Mouse (Mus musculus) subcutaneous adipose tissue, adult 2 months (tissue): Measurements from ENCODE around the gene Tnpo3. TPM values are rescaled to one million over a fixed set of nuclear protein-coding genes. Genes with fewer than 3 reads are reported as not detected.

Source experiments
- polyA plus RNA-seq: library from polyadenylated mRNA; depleted of rRNA; stranded (reverse); fragments of >200 nt; gene quantifications from 2 replicates; pipeline ENCODE4 v1.2.3, GENCODE M21; 2012; ENCODE audit warnings: low replicate concordance; rRNA removed

The Tnpo3 gene
- polyA plus RNA-seq = 52.0 and 55.6 TPM in 2 replicates

DNA sequence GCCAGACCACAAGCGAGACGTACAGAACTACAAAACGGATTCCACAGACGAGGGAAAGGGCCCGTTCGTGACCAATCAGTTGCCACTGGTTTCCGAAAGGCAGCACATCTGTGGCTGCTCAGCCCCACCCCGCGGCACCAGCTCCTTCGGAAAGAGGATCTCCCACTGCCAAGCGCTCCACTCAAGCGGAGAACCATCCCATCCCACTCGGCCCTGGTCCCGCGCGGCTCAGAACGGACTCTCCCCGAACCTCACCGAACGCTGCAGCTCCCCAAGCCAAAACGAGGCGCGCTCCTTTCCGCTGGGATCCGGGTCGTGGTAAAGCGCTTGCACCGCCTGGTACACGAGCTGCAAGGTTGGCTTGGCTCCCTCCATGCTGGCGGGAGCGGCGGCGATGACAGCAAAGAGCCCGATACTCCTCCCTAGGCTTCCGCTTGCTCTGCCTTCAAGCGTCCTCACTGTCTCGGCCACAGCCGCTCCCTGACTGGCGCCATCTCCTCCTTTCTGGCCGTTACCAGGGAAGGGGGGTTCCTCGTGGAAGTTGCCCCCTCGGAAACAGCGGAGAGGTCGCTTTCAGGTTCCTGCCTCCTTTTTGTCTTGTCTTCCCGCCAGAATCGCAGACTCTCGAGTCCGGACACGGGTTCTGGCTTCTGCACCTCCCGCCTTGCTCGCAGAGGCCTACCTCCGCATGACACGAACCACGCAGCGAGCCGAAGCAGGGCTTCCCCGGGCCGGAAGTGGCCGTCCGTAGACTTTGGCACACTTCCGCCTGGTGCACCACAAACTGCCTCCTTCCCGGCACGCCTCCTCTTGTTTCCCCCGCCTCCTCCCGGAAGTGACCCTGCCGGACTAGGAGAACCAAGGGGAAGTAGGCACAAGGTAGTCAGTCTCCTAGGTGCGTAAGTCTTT lies at the start of gene Tnpo3:
Gene Tnpo3, minus strand, starts transcription at position 777 of the 909 bp plus-strand sequence.

DNA sequence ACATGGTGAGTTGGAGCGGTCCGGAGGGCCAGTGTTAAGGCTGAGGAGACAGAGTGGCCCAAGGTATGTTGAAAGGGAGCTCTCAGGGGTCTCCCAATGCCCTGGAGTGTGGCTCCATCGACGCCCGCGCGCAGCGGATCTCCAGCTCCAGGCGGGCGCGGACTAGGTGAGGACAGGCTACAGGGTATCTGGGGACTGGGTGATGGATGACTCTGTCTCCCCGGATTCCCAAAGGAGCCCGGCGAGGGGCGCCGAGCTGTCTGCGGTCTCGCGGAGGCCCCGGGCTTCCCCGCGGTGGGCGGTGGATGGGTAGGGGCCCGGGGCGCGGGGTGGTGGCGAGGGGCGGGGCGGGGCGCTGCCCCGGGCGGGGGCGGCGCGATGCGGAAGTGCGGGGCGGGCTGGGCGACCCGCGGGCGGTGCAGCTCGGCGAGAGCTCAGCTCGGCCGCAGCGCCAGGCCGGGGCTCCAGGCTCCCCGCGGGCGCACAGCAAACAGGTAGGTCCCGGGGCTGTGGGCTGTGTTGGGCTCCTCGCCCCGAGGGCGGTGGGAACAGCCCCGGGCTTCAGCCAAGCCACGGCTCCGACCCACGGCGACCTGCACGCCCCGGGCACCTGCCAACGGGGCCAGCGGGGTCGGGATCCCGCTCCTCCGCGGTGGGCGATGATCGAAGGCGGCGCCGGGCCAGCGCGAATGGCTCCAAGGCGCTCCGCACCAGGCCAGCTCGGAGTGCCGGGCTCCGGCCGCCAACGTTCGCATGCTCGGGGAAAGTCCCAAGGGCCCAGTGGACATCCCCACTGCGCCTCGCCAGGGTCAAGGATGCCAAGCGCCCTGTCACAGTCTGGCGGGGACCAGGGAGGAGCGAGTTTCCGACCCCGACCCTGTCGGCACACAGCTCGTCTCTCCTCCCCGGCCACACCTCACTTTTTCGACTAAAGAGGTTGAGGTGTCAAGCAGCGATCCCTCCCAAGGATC lies 83.1 kb downstream of the Tnpo3 start, which contains the start of gene Irf5:
Gene Irf5, plus strand, starts transcription at position 345 of the 971 bp plus-strand sequence.

DNA sequence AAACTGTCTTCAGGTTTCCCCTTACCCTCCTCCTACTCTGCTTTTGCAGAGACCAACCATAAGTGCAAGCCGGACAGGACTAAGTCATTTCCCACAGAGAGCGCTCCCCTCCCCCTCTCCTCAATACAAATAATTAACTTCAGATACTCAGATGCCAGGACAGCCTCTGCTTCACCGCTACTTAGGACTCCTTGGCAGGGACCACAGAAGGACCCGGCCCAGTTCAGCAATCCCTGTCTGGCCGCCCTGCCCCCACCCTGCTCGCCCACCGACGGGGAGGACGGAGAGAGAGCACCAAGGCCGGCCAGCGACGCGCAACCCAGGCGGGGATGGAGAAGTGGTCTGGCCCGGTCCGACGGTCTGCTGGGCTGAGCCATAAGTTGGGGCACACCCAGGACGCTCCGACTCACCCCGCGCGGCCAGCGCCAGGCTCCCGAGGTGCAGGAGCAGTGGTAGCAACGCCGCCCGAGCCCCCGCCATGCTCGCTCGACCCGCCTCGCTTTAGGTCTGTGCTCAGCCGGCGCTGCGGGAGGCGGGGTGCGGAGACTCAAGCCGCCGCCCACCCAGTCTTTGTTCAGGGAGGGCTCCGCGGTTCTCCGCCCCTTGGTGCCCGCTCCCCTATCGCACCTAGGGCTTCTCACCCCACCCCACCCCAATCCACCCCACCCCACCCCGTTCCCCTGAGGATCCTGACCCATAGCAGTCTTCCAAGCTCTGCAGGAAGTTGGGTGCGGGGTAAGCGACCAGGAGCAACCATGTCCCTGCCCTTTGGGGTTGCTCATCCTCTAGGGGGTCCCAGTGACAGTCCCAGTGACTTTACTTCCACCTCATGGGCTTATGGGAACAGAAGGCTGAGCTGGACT lies 102.0 kb downstream of the Tnpo3 start, which contains the start of gene Kcp:
Gene Kcp, minus strand, starts transcription at position 506 of the 863 bp plus-strand sequence.

Other genes starting within 250 kb of the Tnpo3 start
- 2.0 TPM in 1 of 2 replicates, not detected in the other for gene Opn1sw, start 221.4 kb downstream of the Tnpo3 start, polyA plus RNA-seq
- 1.2 and 19.6 TPM in 2 replicates for gene Ccdc136, start 213.6 kb downstream of the Tnpo3 start, polyA plus RNA-seq
- gene Flnc, start 176.6 kb downstream of the Tnpo3 start, polyA plus RNA-seq = 5.5 and 55.5 TPM in 2 replicates
- 274 and 278 TPM in 2 replicates for gene Atp6v1f, start 142.2 kb downstream of the Tnpo3 start, polyA plus RNA-seq
- gene Atp6v1fnb, start 138.4 kb downstream of the Tnpo3 start, polyA plus RNA-seq = 0.28 TPM in 1 of 2 replicates, not detected in the other
- 24.4 and 39.2 TPM in 2 replicates for gene Kcp, start 101.9 kb downstream of the Tnpo3 start, polyA plus RNA-seq
- 20.7 and 27.3 TPM in 2 replicates for gene Irf5, start 83.3 kb downstream of the Tnpo3 start, polyA plus RNA-seq
- gene Tspan33, start 84.3 kb upstream of the Tnpo3 start, polyA plus RNA-seq = 2.0 and 4.3 TPM in 2 replicates
- gene Smo, start 125.6 kb upstream of the Tnpo3 start, polyA plus RNA-seq = 42.6 and 114 TPM in 2 replicates
- 36.7 and 73.6 TPM in 2 replicates for gene Ahcyl2, start 158.1 kb upstream of the Tnpo3 start, polyA plus RNA-seq